Mouse (Mus musculus) MEL (cell line): ENCODE measurements at regions not wholly inside any gene's neighbourhood (a gene's known extent, or its start where the extent isn't known, plus 50 kb on each side); places are given as distances from the start of the nearest gene placed in this dataset.

Experiments
- DNase-seq: peaks from one replicate; pipeline ENCODE4 v3.0.0; 2011; ENCODE audit warnings: low read depth, low spot score
- H3K27ac ChIP-seq: 2 replicates; pipeline ENCODE4 v1.5.1; 2012; ENCODE audit warnings: low read depth, mild to moderate bottlenecking, control low read depth, low read length, moderate library complexity; ENCODE audit not compliant: control insufficient read depth
- H3K27me3 ChIP-seq, 2 experiments: fragments of 150-350 bp in 1 of 2; sonication (generic) in 1 of 2; 2 replicates each; pipeline ENCODE4 v1.6.1; 2012; ENCODE audit warnings: low read length in 2 of 2, mild to moderate bottlenecking in 2 of 2, improper control_type of control experiment in 1 of 2, moderate library complexity in 1 of 2; ENCODE audit not compliant: insufficient read depth in 2 of 2, control insufficient read depth in 1 of 2
- H3K36me3 ChIP-seq, 2 experiments: 2 replicates each; pipeline ENCODE4 v1.6.1; 2012 to 2014; ENCODE audit warnings: low read length in 2 of 2, improper control_type of control experiment in 1 of 2, inconsistent platforms in 1 of 2, mild to moderate bottlenecking in 1 of 2; ENCODE audit not compliant: insufficient read depth in 2 of 2, control insufficient read depth in 1 of 2
- H3K4me1 ChIP-seq, 2 experiments: fragments of 150-350 bp in 1 of 2; sonication (generic) in 1 of 2; 2 replicates each; pipeline ENCODE4 v1.6.1; 2012; ENCODE audit warnings: low read length in 2 of 2, improper control_type of control experiment in 1 of 2, mild to moderate bottlenecking in 1 of 2; ENCODE audit not compliant: insufficient read depth in 2 of 2, control insufficient read depth in 1 of 2
- H3K4me3 ChIP-seq, 2 experiments: fragments of 150-350 bp in 1 of 2; sonication (generic) in 1 of 2; 2 replicates each; pipeline ENCODE4 v1.5.1; 2012; ENCODE audit warnings: low read depth in 2 of 2, low read length in 2 of 2, mild to moderate bottlenecking in 2 of 2, moderate library complexity in 2 of 2, control low read depth in 1 of 2, improper control_type of control experiment in 1 of 2; ENCODE audit not compliant: control insufficient read depth in 1 of 2, insufficient read depth in 1 of 2
- H3K79me2 ChIP-seq: 2 replicates; pipeline ENCODE4 v1.6.1; 2012; ENCODE audit warnings: mild to moderate bottlenecking, low read length, moderate library complexity; ENCODE audit not compliant: control insufficient read depth, poor library complexity, insufficient read depth
- H3K9ac ChIP-seq: 2 replicates; pipeline ENCODE4 v1.6.1; 2012; ENCODE audit warnings: low read depth, mild to moderate bottlenecking, control low read depth, low read length, moderate library complexity; ENCODE audit not compliant: control insufficient read depth, poor library complexity, severe bottlenecking
- H3K9me3 ChIP-seq: fragments of 150-350 bp; sonication (generic); replicated peaks from 2 replicates; pipeline ENCODE4 v1.6.1; 2012; ENCODE audit warnings: mild to moderate bottlenecking, low read length, improper control_type of control experiment, moderate library complexity; ENCODE audit not compliant: insufficient read depth
- CTCF ChIP-seq, 3 experiments: IDR thresholded peaks in 2 of 3; conservative IDR thresholded peaks in 1 of 3; 2 replicates each; pipeline ENCODE4 v1.5.1; 2011 to 2012; ENCODE audit warnings: low read length in 3 of 3, low read depth in 2 of 3, mild to moderate bottlenecking in 2 of 3, improper control_type of control experiment in 1 of 3, inconsistent platforms in 1 of 3, mixed read lengths in 1 of 3, moderate library complexity in 1 of 3; ENCODE audit not compliant: control insufficient read depth in 1 of 3, insufficient read depth in 1 of 3, poor library complexity in 1 of 3, severe bottlenecking in 1 of 3
- EP300 ChIP-seq, 2 experiments: IDR thresholded peaks; 2 replicates each; pipeline ENCODE4 v1.6.1; 2011; ENCODE audit warnings: improper control_type of control experiment in 2 of 2, low read length in 2 of 2, low read depth in 1 of 2, mild to moderate bottlenecking in 1 of 2
- GABPA ChIP-seq: IDR thresholded peaks from 2 replicates; pipeline ENCODE4 v1.6.1; 2012; ENCODE audit warnings: low read depth, mild to moderate bottlenecking, inconsistent platforms, low read length, improper control_type of control experiment, moderate library complexity
- GATA1 ChIP-seq: IDR thresholded peaks from 2 replicates; pipeline ENCODE4 v1.6.1; 2011; ENCODE audit warnings: low read depth, low read length, improper control_type of control experiment
- JUND ChIP-seq: IDR thresholded peaks from 2 replicates; pipeline ENCODE4 v1.6.1; 2011; ENCODE audit warnings: low read depth, mild to moderate bottlenecking, improper control_type of control experiment, low read length
- KAT2A ChIP-seq: conservative IDR thresholded peaks from 2 replicates; pipeline ENCODE4 v1.6.1; 2012; ENCODE audit warnings: low read depth, low read length, improper control_type of control experiment, inconsistent platforms
- MAFK ChIP-seq: IDR thresholded peaks from 2 replicates; pipeline ENCODE4 v1.6.1; 2011; ENCODE audit warnings: low read depth, mild to moderate bottlenecking, low read length, improper control_type of control experiment, borderline replicate concordance
- MAZ ChIP-seq: IDR thresholded peaks from 2 replicates; pipeline ENCODE4 v1.6.1; 2012; ENCODE audit warnings: low read depth, mild to moderate bottlenecking, inconsistent platforms, low read length, improper control_type of control experiment
- MYB ChIP-seq: IDR thresholded peaks from 2 replicates; pipeline ENCODE4 v1.6.1; 2011; ENCODE audit warnings: mild to moderate bottlenecking, low read depth, low read length, improper control_type of control experiment
- POLR2A ChIP-seq, 2 experiments: IDR thresholded peaks; 2 replicates each; pipeline ENCODE4 v1.6.1; 2011 to 2012; ENCODE audit warnings: low read length in 2 of 2, mild to moderate bottlenecking in 2 of 2, control low read depth in 1 of 2, improper control_type of control experiment in 1 of 2, low read depth in 1 of 2, moderate library complexity in 1 of 2; ENCODE audit not compliant: control insufficient read depth in 1 of 2, insufficient read depth in 1 of 2, poor library complexity in 1 of 2
- POLR2AphosphoS2 ChIP-seq: IDR thresholded peaks from 2 replicates; pipeline ENCODE4 v1.6.1; 2011; ENCODE audit warnings: low read length, improper control_type of control experiment
- SIN3A ChIP-seq: IDR thresholded peaks from 2 replicates; pipeline ENCODE4 v1.6.1; 2012; ENCODE audit warnings: low read length, improper control_type of control experiment, inconsistent platforms
- SMC3 ChIP-seq: IDR thresholded peaks from 2 replicates; pipeline ENCODE4 v1.6.1; 2011; ENCODE audit warnings: low read depth, low read length, improper control_type of control experiment
- TAL1 ChIP-seq: IDR thresholded peaks from 2 replicates; pipeline ENCODE4 v1.6.1; 2012; ENCODE audit warnings: mild to moderate bottlenecking, inconsistent platforms, low read length, moderate library complexity, mixed read lengths
- TCF12 ChIP-seq: IDR thresholded peaks from 2 replicates; pipeline ENCODE4 v1.6.1; 2014; ENCODE audit warnings: low read depth, mild to moderate bottlenecking, inconsistent platforms, low read length, improper control_type of control experiment, moderate library complexity
- UBTF ChIP-seq: IDR thresholded peaks from 2 replicates; pipeline ENCODE4 v1.6.1; 2012; ENCODE audit warnings: low read depth, mild to moderate bottlenecking, inconsistent platforms, low read length, improper control_type of control experiment, moderate library complexity, borderline replicate concordance; ENCODE audit not compliant: insufficient read depth
- USF1 ChIP-seq: IDR thresholded peaks from 2 replicates; pipeline ENCODE4 v1.6.1; 2014; ENCODE audit warnings: low read depth, mild to moderate bottlenecking, inconsistent platforms, low read length, improper control_type of control experiment, moderate library complexity
- USF2 ChIP-seq, 2 experiments: IDR thresholded peaks; 2 replicates each; pipeline ENCODE4 v1.6.1; 2011 to 2012; ENCODE audit warnings: improper control_type of control experiment in 2 of 2, low read length in 2 of 2, borderline replicate concordance in 1 of 2, inconsistent platforms in 1 of 2, low read depth in 1 of 2, mild to moderate bottlenecking in 1 of 2; ENCODE audit not compliant: insufficient read depth in 1 of 2
- ZC3H11A ChIP-seq: IDR thresholded peaks from 2 replicates; pipeline ENCODE4 v1.6.1; 2012; ENCODE audit warnings: low read depth, mild to moderate bottlenecking, inconsistent platforms, low read length, improper control_type of control experiment
- ZMIZ1 ChIP-seq: IDR thresholded peaks from 2 replicates; pipeline ENCODE4 v1.6.1; 2012; ENCODE audit warnings: low read depth, mild to moderate bottlenecking, inconsistent platforms, low read length, improper control_type of control experiment, moderate library complexity
- ZNF384 ChIP-seq: IDR thresholded peaks from 2 replicates; pipeline ENCODE4 v1.6.1; 2012; ENCODE audit warnings: low read depth, mild to moderate bottlenecking, inconsistent platforms, low read length, improper control_type of control experiment

DNA sequence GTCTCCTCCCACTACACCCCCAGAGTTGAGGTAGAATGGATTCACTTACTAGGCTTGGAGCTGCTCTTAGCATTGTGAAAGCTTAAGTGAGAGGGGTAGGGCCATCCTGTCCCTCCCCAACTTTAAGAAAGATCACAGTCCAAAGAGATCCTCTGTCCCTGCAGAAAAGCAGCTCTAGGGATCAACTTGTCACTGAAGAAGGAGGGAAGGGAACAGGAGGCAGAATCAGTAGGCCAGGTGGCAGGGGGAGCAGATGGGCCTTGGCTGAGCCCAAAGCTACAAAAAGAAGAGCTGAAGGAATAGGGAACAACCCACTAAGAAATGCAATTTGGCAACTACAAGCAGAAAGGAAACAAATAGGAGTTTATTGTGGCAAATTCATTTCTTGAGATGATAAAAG is 634.4 kb downstream of the Inhba start:
- no peak overlapping the region for H3K27ac ChIP-seq
- DNase-seq, result no peak
- no peak overlapping the region for H3K4me3 ChIP-seq
- TF ChIP-seq ZMIZ1 (no peak), JUND (no peak), POLR2AphosphoS2 (no peak), EP300 (IDR thresholded peaks at IDR 0.05; ENCODE audit: low read depth in 1 of 2, low read length in 2 of 2) (no peak), USF2 (IDR thresholded peaks at IDR 0.05; ENCODE audit: borderline replicate concordance in 1 of 2, insufficient read depth in 1 of 2, low read depth in 1 of 2, low read length in 2 of 2) (no peak), MAFK (no peak), TCF12 (no peak), KAT2A (no peak), GABPA (no peak), SMC3 (no peak), ZNF384 (no peak), USF1 (no peak), SIN3A (no peak), TAL1 (no peak)
- H3K4me1 ChIP-seq, result no peaks in the 10 kb centered on the region
- no peaks in the 10 kb centered on the region for H3K27me3 ChIP-seq
- no peaks in the 10 kb centered on the region for H3K9me3 ChIP-seq
- H3K9ac ChIP-seq, result no peak overlapping the region
- H3K79me2 ChIP-seq, result no peaks in the 10 kb centered on the region
- H3K36me3 ChIP-seq, result no peaks in the 10 kb centered on the region

DNA sequence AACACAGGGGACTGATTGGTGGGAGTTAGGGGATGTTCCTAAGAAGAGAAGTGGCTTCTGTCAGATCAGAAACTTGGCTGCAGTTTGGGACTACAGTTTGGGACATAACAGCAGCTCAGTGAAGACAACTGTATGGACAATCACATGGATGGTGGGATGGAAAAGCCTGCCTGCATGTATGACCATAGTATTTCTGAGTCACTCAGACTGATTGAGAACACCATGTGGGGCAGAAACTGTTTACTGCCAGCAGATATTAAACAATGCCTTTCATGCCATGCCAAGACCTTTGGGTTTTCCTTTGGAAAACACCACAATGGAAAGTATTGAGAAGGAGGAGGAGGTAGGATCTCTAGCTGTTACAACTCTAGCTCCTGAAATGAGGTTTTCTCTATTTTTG is 635.0 kb downstream of the Inhba start:
- Histone ChIP-seq H3K4me3 (no peak overlapping the region), H3K9ac (no peak overlapping the region)
- TF ChIP-seq MYB (no peak), KAT2A (no peak), JUND (no peak), ZC3H11A (no peak), MAZ (no peak), ZNF384 (no peak), CTCF (IDR thresholded peaks at IDR 0.05 in 2 of 3, conservative IDR thresholded peaks at IDR 0.05 in 1 of 3; ENCODE audit: control insufficient read depth in 1 of 3, insufficient read depth in 1 of 3, low read depth in 2 of 3, low read length in 3 of 3, poor library complexity in 1 of 3, severe bottlenecking in 1 of 3) (no peak), POLR2A (IDR thresholded peaks at IDR 0.05; ENCODE audit: control insufficient read depth in 1 of 2, insufficient read depth in 1 of 2, low read depth in 1 of 2, low read length in 2 of 2, poor library complexity in 1 of 2) (no peak), SMC3 (no peak), GATA1 (no peak), UBTF (no peak)
- TF ChIP-seq, all 39 proteins: peak for 0
- DNase-seq, result no peak
- H3K36me3 ChIP-seq, result no peaks in the 10 kb centered on the region
- H3K27ac ChIP-seq, result no peak overlapping the region
- H3K9me3 ChIP-seq, result no peaks in the 10 kb centered on the region
- no peaks in the 10 kb centered on the region for H3K4me1 ChIP-seq
- H3K79me2 ChIP-seq, result no peaks in the 10 kb centered on the region
- no peaks in the 10 kb centered on the region for H3K27me3 ChIP-seq
